Comparison of ENCODE assay signal across 8 mouse cellular contexts in genomic region chr10:80856908-80857307, GRCm38 (mm10). TPM values are rescaled to one million over a fixed set of nuclear protein-coding genes. Genes with fewer than 3 reads are reported as not detected.
DNase-seq lines count a peak whose midpoint lies in the region; ATAC-seq and TF ChIP-seq lines count a peak whose summit lies in the region.
"Had no signal": no experiment of that assay in that cellular context is flagged by ENCODE, and none has a peak within 500 bp of the region (broad histone marks: within the 10 kb centered on the region; RNA-seq: fewer than 3 reads in every experiment).

No protein-coding gene starts in this region.

- TF ChIP-seq EP300 in liver, embryonic 14.5 days (IDR thresholded peaks at IDR 0.05; ENCODE audit: low read depth) = peak; percentile 55; the same call in 1 of the 2 replicates

- peak overlapping the region; percentile 97; the same call in 1 of the 2 replicates for H3K4me2 ChIP-seq in forebrain, embryonic 13.5 days
- peak overlapping the region; percentile 99 for H3K4me2 ChIP-seq in liver, embryonic 14.5 days (ENCODE audit: low read depth)
- H3K4me2 ChIP-seq in stomach, embryonic 16.5 days (ENCODE audit: low read depth, low read length) = no peak overlapping the region

- H3K9ac ChIP-seq in forebrain, embryonic 13.5 days = peak overlapping the region; percentile 89; the same call in 1 of the 2 replicates
- H3K9ac ChIP-seq in liver, embryonic 14.5 days (replicated peaks) = peak overlapping the region; percentile 99
- H3K9ac ChIP-seq in stomach, embryonic 16.5 days (ENCODE audit: low read length) = peak overlapping the region; percentile 47; the same call in 1 of the 2 replicates

- H3K36me3 ChIP-seq in forebrain, embryonic 13.5 days (ENCODE audit: poor library complexity, severe bottlenecking) = peaks cover 25% of the 10 kb centered on the region
- peaks cover 15% of the 10 kb centered on the region for H3K36me3 ChIP-seq in liver, embryonic 14.5 days (replicated peaks; ENCODE audit: control insufficient read depth, insufficient read depth, low read depth)
- H3K36me3 ChIP-seq in stomach, embryonic 16.5 days (ENCODE audit: control insufficient read depth, insufficient read depth, low read length) = no peaks in the 10 kb centered on the region

- TF ChIP-seq CTCF in liver, embryonic 14.5 days (IDR thresholded peaks at IDR 0.05; ENCODE audit: low read depth) = no peak

- peak; percentile 66 for DNase-seq in spleen, adult 12 weeks (ENCODE audit: low spot score)
- DNase-seq in spleen, adult 18-20 months = no peak
- DNase-seq in liver, embryonic 14.5 days (ENCODE audit: low read depth in 3 of 3, low spot score in 3 of 3) = peak in 2 of 3 experiments; percentile 57 to 64
- DNase-seq in layer of hippocampus, postnatal 14 days (ENCODE audit: low spot score in 2 of 2) = no peak
- DNase-seq in right cerebral cortex, postnatal 14 days = no peak
- DNase-seq: cerebellum, postnatal 10 days had no signal

- no peaks in the 10 kb centered on the region for H3K27me3 ChIP-seq in forebrain, embryonic 13.5 days
- H3K27me3 ChIP-seq in liver, embryonic 14.5 days (ENCODE audit: control insufficient read depth, insufficient read depth, low read length) = no peaks in the 10 kb centered on the region
- no peaks in the 10 kb centered on the region for H3K27me3 ChIP-seq in stomach, embryonic 16.5 days (ENCODE audit: control insufficient read depth, insufficient read depth, low read length)

- ATAC-seq in forebrain, embryonic 13.5 days = no peak
- peak; percentile 34 for ATAC-seq in liver, embryonic 14.5 days (ENCODE audit: insufficient read depth)
- no peak for ATAC-seq in stomach, embryonic 16.5 days (ENCODE audit: insufficient read depth, low FRiP score)

- H3K27ac ChIP-seq in forebrain, embryonic 13.5 days = no peak overlapping the region
- H3K27ac ChIP-seq in liver, embryonic 14.5 days = peak overlapping the region; percentile 100
- H3K27ac ChIP-seq in stomach, embryonic 16.5 days (ENCODE audit: low read length) = no peak overlapping the region

- no peaks in the 10 kb centered on the region for H3K9me3 ChIP-seq in forebrain, embryonic 13.5 days (replicated peaks)
- H3K9me3 ChIP-seq in liver, embryonic 14.5 days (ENCODE audit: control insufficient read depth, low read length) = no peaks in the 10 kb centered on the region
- no peaks in the 10 kb centered on the region for H3K9me3 ChIP-seq in stomach, embryonic 16.5 days (replicated peaks; ENCODE audit: control insufficient read depth, low read length)

- no peak overlapping the region for H3K4me3 ChIP-seq in forebrain, embryonic 13.5 days
- H3K4me3 ChIP-seq in liver, embryonic 14.5 days (ENCODE audit: insufficient read depth in 1 of 2, low read depth in 2 of 2, low read length in 2 of 2) = peak overlapping the region; percentile 69 to 100
- no peak overlapping the region for H3K4me3 ChIP-seq in stomach, embryonic 16.5 days (replicated peaks; ENCODE audit: low read length)

- WGBS in forebrain, embryonic 13.5 days = 86% methylated on average over 5 of the region's 5 CpGs
- WGBS in liver, embryonic 14.5 days (ENCODE audit: insufficient replicate concordance) = 39% methylated on average over 5 of the region's 5 CpGs
- WGBS in stomach, embryonic 16.5 days = 73% methylated on average over 5 of the region's 5 CpGs

- peaks cover 42% of the 10 kb centered on the region for H3K4me1 ChIP-seq in forebrain, embryonic 13.5 days
- peaks cover 52 to 58% of the 10 kb centered on the region in 2 experiments for H3K4me1 ChIP-seq in liver, embryonic 14.5 days (replicated peaks; ENCODE audit: control insufficient read depth in 2 of 2, insufficient read depth in 2 of 2, low read length in 1 of 2)
- H3K4me1 ChIP-seq in stomach, embryonic 16.5 days (ENCODE audit: control insufficient read depth, insufficient read depth, low read length) = peaks cover 34% of the 10 kb centered on the region

RNA-seq across cellular contexts. Expression of gene Sppl2b, which starts 1.8 kb away (rescaled TPM):
- polyA plus RNA-seq in forebrain, embryonic 13.5 days (2015; fragmentation: Nextera tagmentation; extraction: Ambion mirVana) = 40.1 and 45.3 TPM in 2 replicates
- 76.1 and 82.4 TPM in 2 replicates for polyA plus RNA-seq in liver, embryonic 14.5 days (2012; rRNA removed)
- polyA plus RNA-seq in liver, embryonic 14.5 days (2014; fragmentation: Nextera tagmentation; extraction: Ambion mirVana) = 34.7 and 44.5 TPM in 2 replicates
- polyA plus RNA-seq in stomach, embryonic 16.5 days (2015; fragmentation: Nextera tagmentation; extraction: Ambion mirVana) = 40.0 and 42.7 TPM in 2 replicates
- 10 to 100 TPM; 71.2 to 71.4 TPM for total RNA-seq in layer of hippocampus, postnatal 14 days (2021)

RNA-seq across cellular contexts. Expression of gene Lsm7, which starts 1.9 kb away (rescaled TPM):
- polyA plus RNA-seq in forebrain, embryonic 13.5 days (2015; fragmentation: Nextera tagmentation; extraction: Ambion mirVana) = 291 and 325 TPM in 2 replicates
- 196 and 215 TPM in 2 replicates for polyA plus RNA-seq in liver, embryonic 14.5 days (2012; rRNA removed)
- polyA plus RNA-seq in liver, embryonic 14.5 days (2014; fragmentation: Nextera tagmentation; extraction: Ambion mirVana) = 178 and 181 TPM in 2 replicates
- 192 and 210 TPM in 2 replicates for polyA plus RNA-seq in stomach, embryonic 16.5 days (2015; fragmentation: Nextera tagmentation; extraction: Ambion mirVana)
- 10 to 100 TPM; 47.7 to 50.5 TPM for total RNA-seq in layer of hippocampus, postnatal 14 days (2021)

RNA-seq across cellular contexts. Expression of gene Lingo3, which starts 13.1 kb away (rescaled TPM):
- 1.7 and 2.0 TPM in 2 replicates for polyA plus RNA-seq in forebrain, embryonic 13.5 days (2015; fragmentation: Nextera tagmentation; extraction: Ambion mirVana)
- polyA plus RNA-seq in liver, embryonic 14.5 days (2012; rRNA removed) = 0.01 TPM in 1 of 2 replicates, not detected in the other
- 0.04 TPM in 1 of 2 replicates, not detected in the other for polyA plus RNA-seq in liver, embryonic 14.5 days (2014; fragmentation: Nextera tagmentation; extraction: Ambion mirVana)
- 0.05 and 0.12 TPM in 2 replicates for polyA plus RNA-seq in stomach, embryonic 16.5 days (2015; fragmentation: Nextera tagmentation; extraction: Ambion mirVana)
- 10 to 100 TPM; 32.6 to 35.5 TPM for total RNA-seq in layer of hippocampus, postnatal 14 days (2021)

RNA-seq across cellular contexts. Expression of gene Tmprss9, which starts 14.7 kb away (rescaled TPM):
- polyA plus RNA-seq in forebrain, embryonic 13.5 days (2015; fragmentation: Nextera tagmentation; extraction: Ambion mirVana) = 0.13 and 0.14 TPM in 2 replicates
- polyA plus RNA-seq in liver, embryonic 14.5 days (2012; rRNA removed) = 0.05 and 0.06 TPM in 2 replicates
- not detected in 2 replicates for polyA plus RNA-seq in liver, embryonic 14.5 days (2014; fragmentation: Nextera tagmentation; extraction: Ambion mirVana)
- polyA plus RNA-seq in stomach, embryonic 16.5 days (2015; fragmentation: Nextera tagmentation; extraction: Ambion mirVana) = 0.06 TPM in 1 of 2 replicates, not detected in the other
- total RNA-seq in layer of hippocampus, postnatal 14 days (2021) = under 1 TPM; 0.38 to 0.44 TPM

RNA-seq across cellular contexts. Expression of gene Oaz1, which starts 30.5 kb away (rescaled TPM):
- 1,581 and 1,699 TPM in 2 replicates for polyA plus RNA-seq in forebrain, embryonic 13.5 days (2015; fragmentation: Nextera tagmentation; extraction: Ambion mirVana)
- polyA plus RNA-seq in liver, embryonic 14.5 days (2012; rRNA removed) = 673 and 795 TPM in 2 replicates
- 1,285 and 1,384 TPM in 2 replicates for polyA plus RNA-seq in liver, embryonic 14.5 days (2014; fragmentation: Nextera tagmentation; extraction: Ambion mirVana)
- polyA plus RNA-seq in stomach, embryonic 16.5 days (2015; fragmentation: Nextera tagmentation; extraction: Ambion mirVana) = 1,560 and 1,582 TPM in 2 replicates
- 100 to 1,000 TPM; 429 to 450 TPM for total RNA-seq in layer of hippocampus, postnatal 14 days (2021)

Comparison
In these comparisons a context has a peak if more than half of its experiments do, and no peak if none do; other contexts are left out.
1. DNase-seq: peak in spleen, adult 12 weeks (single experiment) and liver, embryonic 14.5 days (2 of 3); none in spleen, adult 18-20 months (0 of 2), layer of hippocampus, postnatal 14 days (0 of 2) and right cerebral cortex, postnatal 14 days (single experiment).
2. H3K4me3 ChIP-seq: peak in liver, embryonic 14.5 days (2 of 2); none in forebrain, embryonic 13.5 days (single experiment) and stomach, embryonic 16.5 days (single experiment).
3. H3K9ac ChIP-seq: peak in every context shown above with its lines; median percentile 99 in liver, embryonic 14.5 days; 89 in forebrain, embryonic 13.5 days; 47 in stomach, embryonic 16.5 days.